Mouse (Mus musculus) gastrocnemius, postnatal 36 days (tissue): Measurements from ENCODE around the gene Marcksl1. TPM values are rescaled to one million over a fixed set of nuclear protein-coding genes. Genes with fewer than 3 reads are reported as not detected.

Source experiments
- DNase-seq, 2 experiments: peaks; one replicate each; pipeline ENCODE4 v3.0.0; 2022
- intact Hi-C: fragments of 180-260 bp; cut with DNase I; formaldehyde crosslinking; loops from one replicate; pipeline ENCODE4 v1.15.1; 2025
- microRNA-seq, 2 experiments: library from miRNA; unstranded; fragments of <30 nt; microRNA quantifications; one replicate each; pipeline ENCODE4 v1.2.0; 2021
- total RNA-seq, 2 experiments: library from RNA; stranded (reverse); gene quantifications; 2 replicates each; pipeline ENCODE4 v1.2.3; 2021

Marcksl1 gene
- total RNA-seq, 2 experiments from 2014 or later, result 1.0 to 1.9 TPM

DNA sequence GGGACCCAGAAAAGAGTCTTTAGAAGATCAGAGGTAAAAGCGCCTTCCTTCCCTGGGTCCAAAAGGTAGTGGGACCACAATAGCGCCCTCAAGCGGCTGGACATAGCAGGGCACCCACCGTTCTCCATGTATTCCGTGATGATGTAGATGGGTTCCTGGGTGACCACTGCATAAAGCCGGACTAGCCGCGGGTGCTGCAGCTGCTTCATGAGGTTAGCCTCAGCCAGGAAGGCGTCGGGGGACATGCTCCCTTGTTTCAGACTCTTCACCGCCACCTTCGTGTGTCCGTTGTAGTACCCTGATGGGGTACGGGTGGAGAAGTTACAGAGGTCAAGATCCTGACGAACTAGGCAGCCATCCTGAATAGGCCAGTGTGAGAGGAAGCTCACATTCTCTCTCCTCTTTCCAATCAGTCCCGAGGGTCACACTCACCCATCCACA, 42.1 kb downstream of the Marcksl1 start:
- intact Hi-C loops, result no loop called here
- peak in 1 of 2 experiments; percentile 21 for DNase-seq

DNA sequence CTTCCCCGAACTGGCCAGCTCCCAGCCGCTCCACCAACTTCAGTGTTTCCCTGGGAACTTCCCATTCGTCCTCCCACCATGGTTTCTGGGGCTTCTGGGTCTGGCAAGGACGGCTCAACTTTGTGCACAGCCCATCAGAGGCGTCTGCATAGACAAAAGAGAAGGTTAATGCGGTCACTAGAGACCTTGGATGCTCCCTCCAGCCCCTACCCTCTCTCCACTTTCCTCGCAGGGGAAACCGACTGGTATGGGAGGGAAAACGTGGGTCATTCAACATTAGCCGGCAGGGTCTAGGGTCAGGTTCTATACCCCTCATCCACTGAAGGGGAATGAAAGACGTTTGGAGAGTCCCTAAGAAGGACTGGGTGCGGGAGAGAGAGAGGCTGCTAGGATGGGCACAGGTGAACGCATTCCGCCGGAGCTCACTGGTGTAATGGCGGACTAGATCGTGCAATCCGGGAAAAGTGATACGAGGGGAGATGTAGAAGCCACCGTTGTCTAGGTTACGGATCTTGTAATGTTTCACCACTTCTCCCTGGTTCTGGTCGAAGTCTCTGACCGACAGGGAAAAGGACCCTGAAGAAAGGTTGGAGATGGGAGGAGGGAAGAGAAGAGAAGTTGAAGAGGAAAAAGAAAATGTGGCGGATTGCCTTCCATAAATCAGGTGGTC, 42.6 kb downstream of the Marcksl1 start:
- intact Hi-C loops, result no loop called here
- DNase-seq, result no peak

- intact Hi-C loops, result no loop called here
- peak; percentile 74 to 88 for DNase-seq
These were observed 43.3 kb downstream of the Marcksl1 start for GRCm38 (mm10) chr4:129556532-129557223.

- no peak for DNase-seq
- intact Hi-C loops, result no loop called here
These were observed 44.0 kb downstream of the Marcksl1 start for GRCm38 (mm10) chr4:129557256-129557808.

DNA sequence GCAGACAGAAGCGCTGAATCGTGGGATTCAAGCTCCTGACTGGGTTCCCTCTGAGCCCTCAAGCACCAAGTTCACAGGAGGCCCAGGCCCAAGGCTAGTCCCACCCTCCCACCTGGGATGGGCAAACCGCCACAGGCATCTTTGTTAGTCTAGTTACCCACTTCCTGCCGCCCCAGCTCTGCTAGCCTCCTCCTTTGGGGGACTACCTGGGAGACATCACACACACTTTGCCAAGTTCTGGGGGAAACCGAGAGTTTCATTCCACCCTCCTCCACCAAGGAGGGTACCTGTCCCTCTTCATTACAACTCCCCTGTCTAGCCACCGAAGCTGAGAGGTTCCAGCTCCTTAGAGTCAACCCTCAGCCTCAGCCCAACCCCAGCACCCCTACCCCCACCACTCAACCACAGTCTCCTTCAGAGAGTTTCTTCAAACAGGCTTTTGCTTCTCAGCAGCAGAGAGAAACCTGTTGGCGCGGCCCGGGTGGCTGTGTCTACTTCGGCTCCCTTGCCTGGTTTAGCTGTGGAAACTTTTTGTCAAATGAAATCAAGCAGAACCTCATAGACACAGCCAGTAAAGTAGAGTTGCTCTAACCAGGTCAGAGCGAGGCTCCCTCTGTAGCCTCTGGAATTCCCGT, 45.1 kb downstream of the Marcksl1 start:
- DNase-seq, result no peak
- intact Hi-C loops, result no loop called here

GRCm38 (mm10) chr4:129561184-129561583, 47.8 kb downstream of the Marcksl1 start:
- intact Hi-C loops, result no loop called here
- no peak for DNase-seq

GRCm38 (mm10) chr4:129563718-129564117, 50.3 kb downstream of the Marcksl1 start:
- intact Hi-C loops, result no loop called here
- DNase-seq, result no peak

DNA sequence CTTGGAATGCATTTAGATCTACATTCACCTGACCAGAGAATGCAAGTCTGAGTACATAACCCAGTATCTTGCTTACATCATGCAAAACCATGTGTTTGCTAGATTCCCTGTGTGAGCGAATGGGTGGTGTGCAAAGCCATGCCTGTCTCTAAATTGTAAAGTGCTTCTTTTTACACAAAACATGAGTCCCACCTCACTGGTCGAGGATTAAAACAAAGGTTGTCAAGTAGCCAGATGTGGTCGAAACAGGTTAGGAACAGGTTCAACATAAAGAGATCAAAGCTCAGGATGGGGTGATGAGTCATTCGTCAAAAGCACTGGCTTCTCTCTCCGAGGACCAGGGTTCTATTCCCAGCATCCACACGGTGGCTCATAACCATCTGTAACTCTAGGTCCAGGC, 51.8 kb downstream of the Marcksl1 start:
- intact Hi-C loops, result no loop called here
- DNase-seq, result no peak

Small RNA genes within 50 kb of the gene (microRNA-seq; reads per million reads assigned to microRNA genes)
- 0 reads per million in 2 experiments for gene Mir8119

Other genes with a start within 250 kb of the Marcksl1 start
- 10 to 100 TPM; 38.3 to 44.9 TPM for gene Sync, start 226.0 kb upstream of the Marcksl1 start, total RNA-seq
- gene Rbbp4, start 178.2 kb upstream of the Marcksl1 start, total RNA-seq, result 10 to 100 TPM; 36.0 to 47.3 TPM
- 10 to 100 TPM; 23.3 to 24.2 TPM for gene Zbtb8os, start 177.9 kb upstream of the Marcksl1 start, total RNA-seq
- 1 to 10 TPM in 1 of 2 experiments, under 1 TPM in 1; 0.76 to 1.1 TPM for gene Zbtb8a, start 135.5 kb upstream of the Marcksl1 start, total RNA-seq
- not detected for gene Zbtb8b, start 72.7 kb upstream of the Marcksl1 start, total RNA-seq
- gene Bsdc1, start 52.0 kb upstream of the Marcksl1 start, total RNA-seq, result 10 to 100 TPM; 28.7 to 35.8 TPM
- gene Tssk3, start 22.6 kb upstream of the Marcksl1 start, total RNA-seq, result not detected
- not detected for gene Fam229a, start 22.4 kb upstream of the Marcksl1 start, total RNA-seq
- 1 to 10 TPM; 9.0 to 9.9 TPM for gene Hdac1, start 29.1 kb downstream of the Marcksl1 start, total RNA-seq
- 1 to 10 TPM in 1 of 2 experiments, not detected in 1; 6.2 TPM for gene Lck, start 60.1 kb downstream of the Marcksl1 start, total RNA-seq
- not detected for gene Fam167b, start 65.0 kb downstream of the Marcksl1 start, total RNA-seq
- 100 to 1,000 TPM; 116 to 135 TPM for gene Eif3i, start 87.1 kb downstream of the Marcksl1 start, total RNA-seq
- gene Tmem234, start 87.1 kb downstream of the Marcksl1 start, total RNA-seq, result 10 to 100 TPM; 29.3 to 30.0 TPM
- gene Dcdc2b, start 100.7 kb downstream of the Marcksl1 start, total RNA-seq, result under 1 TPM; 0.51 to 0.62 TPM
- gene Iqcc, start 105.5 kb downstream of the Marcksl1 start, total RNA-seq, result 1 to 10 TPM; 6.5 to 9.8 TPM
- gene Ccdc28b, start 110.4 kb downstream of the Marcksl1 start, total RNA-seq, result 10 to 100 TPM; 41.0 to 44.5 TPM
- 10 to 100 TPM; 15.2 to 17.2 TPM for gene Txlna, start 127.5 kb downstream of the Marcksl1 start, total RNA-seq
- gene Kpna6, start 159.2 kb downstream of the Marcksl1 start, total RNA-seq, result 10 to 100 TPM; 64.5 to 67.4 TPM
- 1 to 10 TPM; 2.5 to 3.3 TPM for gene Tmem39b, start 183.3 kb downstream of the Marcksl1 start, total RNA-seq
- gene Khdrbs1, start 228.7 kb downstream of the Marcksl1 start, total RNA-seq, result 10 to 100 TPM; 20.2 to 26.5 TPM